Mouse (Mus musculus) erythroblast, embryonic 14.5 days (primary cell): ENCODE measurements around the gene Cst8.

Source experiments
- GATA1 ChIP-seq: IDR thresholded peaks from 2 replicates; pipeline ENCODE4 v1.6.1; 2012; ENCODE audit warnings: low read length, inconsistent platforms, mixed read lengths
- TAL1 ChIP-seq: IDR thresholded peaks from 3 replicates; pipeline ENCODE4 v1.6.1; 2012; ENCODE audit warnings: low read length, inconsistent platforms, mixed read lengths

DNA sequence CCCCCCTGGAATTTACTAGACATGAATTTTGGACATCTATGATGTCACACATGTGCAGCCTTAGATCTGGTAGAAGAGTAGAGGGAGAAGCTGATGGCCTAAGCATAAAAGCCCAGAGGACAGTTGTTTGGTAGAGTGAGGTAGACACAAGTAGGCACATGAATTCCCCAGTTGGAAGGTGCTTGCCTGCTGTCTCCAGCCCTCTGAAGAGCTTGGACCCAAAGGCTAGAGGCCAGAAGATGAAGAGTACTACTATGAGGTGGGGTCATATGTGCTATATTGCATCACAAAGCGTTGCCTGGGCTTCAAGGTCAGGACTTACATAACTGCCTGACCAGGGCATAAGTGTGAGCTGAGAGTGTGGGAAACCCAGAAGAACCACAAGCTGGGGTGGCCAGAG lies at the start of gene Cst8:
- TF ChIP-seq GATA1 (no peak), TAL1 (no peak)
